Mouse (Mus musculus): ENCODE results near the gene Rb1.
A peak's percentile ranks its signal among the peaks of the same experiment; 100 is the strongest.

The Rb1 gene

GRCm38 (mm10) chr14:73334926-73335805 is 9.5 kb upstream of the Rb1 start:
- DNase-seq = peak; percentile 24 to 30

- DNase-seq = peak; percentile 47 to 59
These were observed 8.3 kb upstream of the Rb1 start for GRCm38 (mm10) chr14:73333880-73334279.

DNA sequence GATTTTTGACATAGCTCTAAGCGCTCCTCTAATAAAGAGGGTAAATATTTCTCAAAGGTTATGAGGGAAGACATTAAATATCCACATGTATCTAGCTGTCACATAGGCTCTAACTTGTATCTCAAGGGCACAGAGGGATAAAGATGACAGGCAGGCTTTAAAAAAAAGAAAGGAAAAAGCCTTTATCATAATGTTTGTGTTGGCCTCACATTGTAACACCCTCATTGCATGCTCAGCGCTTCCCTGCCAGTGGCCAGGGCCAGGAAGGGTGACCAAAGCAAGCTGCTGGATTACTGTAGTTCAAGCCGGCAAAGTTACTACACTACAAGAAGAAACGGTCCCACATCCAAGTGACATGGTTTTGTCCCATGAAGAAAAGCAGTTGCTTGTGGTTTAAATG is 5.8 kb upstream of the Rb1 start:
- no peak for DNase-seq

- DNase-seq = no peak
These were observed 4.2 kb upstream of the Rb1 start for GRCm38 (mm10) chr14:73329871-73330270.

DNA sequence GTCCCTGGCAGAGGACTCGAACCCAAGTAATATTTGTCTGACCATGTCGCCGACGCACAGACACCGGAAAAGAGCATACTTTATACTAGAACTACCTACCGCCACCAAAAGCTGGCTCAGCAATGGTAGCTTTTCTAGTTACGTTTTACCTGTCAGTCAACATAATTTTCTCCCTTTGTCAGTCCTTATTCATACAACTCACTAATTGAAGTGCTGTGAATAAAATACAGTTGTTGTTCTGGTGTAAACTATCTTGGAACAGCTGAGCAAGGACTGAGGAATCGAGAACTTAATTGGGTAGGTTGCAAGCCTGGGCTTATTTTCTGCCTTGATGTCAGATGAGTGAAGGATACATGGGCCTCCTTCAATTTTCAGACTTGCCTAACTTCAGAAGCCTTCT is 889 bp upstream of the Rb1 start:
- DNase-seq = peak; percentile 15 to 23

DNA sequence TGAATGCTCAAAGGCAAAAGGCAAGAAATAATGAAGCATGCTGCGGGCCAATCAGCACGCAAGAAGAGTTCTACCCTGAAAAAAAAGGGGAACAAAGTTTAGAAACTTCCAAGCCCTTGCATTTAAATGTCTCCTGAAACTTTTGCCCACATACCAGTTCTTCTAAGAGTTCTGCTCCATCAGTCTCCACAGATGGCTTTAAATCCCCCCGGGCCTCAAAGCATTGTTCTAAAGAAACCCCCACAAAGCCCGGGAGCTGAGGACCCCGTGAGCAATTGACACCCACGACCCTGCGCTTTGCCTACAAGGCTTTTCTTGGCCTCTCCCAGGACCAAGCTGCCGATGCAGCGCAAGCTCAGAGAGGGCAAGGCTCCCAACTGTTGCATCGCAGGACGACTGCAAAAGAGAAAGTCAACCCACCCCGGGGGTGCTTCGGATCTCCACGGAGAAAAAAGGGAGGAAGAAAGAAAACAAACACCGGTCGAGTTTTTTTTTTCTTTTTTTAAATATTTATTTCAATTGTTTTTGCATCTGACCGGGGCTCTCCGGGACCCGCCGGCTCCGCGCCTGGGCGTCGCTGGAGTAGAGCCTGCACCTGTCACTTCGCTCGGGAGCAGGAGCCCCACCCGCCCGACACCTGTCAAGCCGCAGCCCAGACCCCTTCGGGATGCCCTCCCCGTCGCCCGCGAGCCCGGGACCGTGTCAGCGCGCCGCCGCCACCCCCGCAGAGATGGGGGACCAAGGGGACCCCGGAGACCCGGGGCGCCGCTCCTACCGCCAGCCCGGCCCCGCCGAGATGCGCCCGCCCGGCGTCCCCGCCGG is 777 bp downstream of the Rb1 start:
- peak; percentile 59 to 68 for DNase-seq

DNA sequence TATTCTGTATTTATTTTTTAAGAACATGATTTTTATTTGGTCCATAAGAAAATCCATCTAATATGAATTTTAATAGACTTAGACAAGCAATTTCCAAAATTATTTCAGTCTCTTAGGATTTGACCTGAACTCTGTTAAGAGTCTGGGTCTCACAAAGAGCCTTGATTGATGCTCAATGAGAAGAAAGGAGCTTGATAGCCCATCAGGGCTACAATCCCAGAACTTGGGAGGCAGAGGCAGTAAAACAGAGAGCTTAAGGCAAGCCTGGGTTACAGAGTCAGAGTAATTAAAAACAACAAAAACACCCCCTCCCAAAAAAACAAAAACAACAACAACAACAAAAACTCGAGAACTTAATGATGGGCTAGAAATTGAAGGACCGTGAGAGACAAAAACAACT is 1.7 kb downstream of the Rb1 start:
- DNase-seq = no peak

- no peak for DNase-seq
These were observed 3.5 kb downstream of the Rb1 start for GRCm38 (mm10) chr14:73322142-73322541.

DNA sequence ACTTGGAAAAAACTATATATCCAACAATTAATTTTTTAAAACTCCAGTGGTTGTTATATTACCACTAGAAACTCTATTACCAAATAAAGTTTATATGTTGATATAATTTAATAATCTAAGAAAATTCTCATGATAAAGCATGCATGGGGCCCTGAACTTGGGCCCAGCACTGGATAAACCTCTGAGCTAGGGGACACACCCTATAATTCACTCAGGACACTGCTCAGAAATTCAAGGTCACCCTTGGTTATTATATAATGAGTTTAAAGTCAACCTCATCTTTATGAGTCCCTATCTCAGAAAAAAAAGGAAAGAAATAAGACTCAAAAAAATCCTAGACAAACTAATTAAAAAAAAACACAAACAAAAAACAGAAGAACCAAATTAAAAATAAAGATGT is 8.7 kb downstream of the Rb1 start:
- DNase-seq = no peak

DNA sequence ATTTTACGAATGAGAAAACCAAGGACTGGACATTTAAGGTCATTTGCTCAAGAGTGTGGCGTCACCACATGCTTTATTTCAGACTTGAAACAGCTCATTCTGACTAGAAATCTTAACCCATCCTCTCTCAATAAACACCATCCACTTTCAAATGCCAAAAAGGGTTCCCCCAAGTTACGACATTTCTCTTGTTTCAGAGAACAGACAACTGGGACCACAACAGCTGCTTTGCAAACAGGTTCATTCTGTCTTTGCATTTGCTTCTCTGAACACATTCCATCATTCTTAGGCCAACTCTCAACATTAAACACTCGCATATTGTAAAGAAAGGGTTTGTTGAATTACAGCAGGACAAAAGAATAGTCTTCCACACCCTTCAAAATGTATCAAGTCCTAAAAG is 11.8 kb downstream of the Rb1 start:
- no peak for DNase-seq

GRCm38 (mm10) chr14:73313396-73313795 is 12.2 kb downstream of the Rb1 start:
- DNase-seq = no peak

DNA sequence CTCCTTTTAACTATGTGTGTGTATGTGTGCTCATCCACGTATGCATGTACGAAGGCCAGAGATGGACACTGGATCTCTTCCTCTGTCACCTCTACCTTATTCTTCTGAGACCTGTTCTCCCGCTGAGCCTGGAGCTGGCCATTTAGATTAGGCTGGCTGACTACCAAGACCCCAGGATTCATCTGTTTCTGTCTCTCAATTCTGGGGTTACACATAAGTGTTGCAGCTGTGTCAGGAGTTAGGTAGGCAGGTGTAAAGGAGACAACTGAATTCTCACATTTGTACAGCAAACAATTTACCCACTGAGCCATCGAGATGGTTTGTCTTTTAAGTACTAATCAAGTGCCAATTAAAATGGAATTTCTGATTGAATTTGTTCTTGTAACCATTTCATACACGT is 12.7 kb downstream of the Rb1 start:
- DNase-seq = no peak

- DNase-seq = no peak
These were observed 18.1 kb downstream of the Rb1 start for GRCm38 (mm10) chr14:73307490-73307889.

DNA sequence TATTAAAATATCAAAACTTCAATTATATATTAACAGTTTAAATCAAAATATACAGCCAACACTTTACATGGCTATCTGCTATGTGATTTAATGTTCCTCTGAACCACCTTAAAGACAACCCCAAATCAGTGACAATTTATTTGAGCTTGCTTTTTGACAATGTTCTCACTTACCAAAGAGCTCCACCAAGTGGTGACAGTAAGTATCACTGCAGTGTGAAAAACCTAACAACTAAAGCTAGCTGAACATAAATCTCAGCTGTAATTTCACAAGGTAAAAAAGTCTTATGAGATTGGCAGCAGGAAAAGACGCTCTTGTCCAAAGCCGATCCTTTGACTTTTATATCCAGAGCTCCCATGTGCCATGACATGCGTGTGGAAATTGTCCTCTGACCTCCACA is 22.4 kb downstream of the Rb1 start:
- DNase-seq = peak; percentile 55 to 63

GRCm38 (mm10) chr14:73301856-73302255 is 23.8 kb downstream of the Rb1 start:
- DNase-seq = no peak

DNA sequence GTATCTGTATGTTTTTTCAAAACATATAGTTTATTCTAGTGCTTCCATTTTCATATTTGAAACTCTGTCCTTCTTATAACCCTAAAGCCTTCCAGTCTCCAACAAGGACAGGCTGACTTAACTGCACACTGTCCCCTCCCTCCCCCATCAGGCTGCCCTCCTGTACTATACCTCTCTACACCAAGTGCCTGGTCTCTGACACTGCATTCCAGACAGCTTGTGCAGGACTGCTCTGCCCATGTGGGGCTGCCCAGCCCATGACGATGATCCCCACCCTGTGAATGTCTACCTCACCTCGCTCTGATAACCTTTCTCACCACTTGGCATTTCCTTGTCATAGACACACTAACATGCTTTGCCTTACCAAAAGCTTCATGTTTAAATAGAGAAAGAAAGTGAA is 30.1 kb downstream of the Rb1 start:
- DNase-seq = no peak

DNA sequence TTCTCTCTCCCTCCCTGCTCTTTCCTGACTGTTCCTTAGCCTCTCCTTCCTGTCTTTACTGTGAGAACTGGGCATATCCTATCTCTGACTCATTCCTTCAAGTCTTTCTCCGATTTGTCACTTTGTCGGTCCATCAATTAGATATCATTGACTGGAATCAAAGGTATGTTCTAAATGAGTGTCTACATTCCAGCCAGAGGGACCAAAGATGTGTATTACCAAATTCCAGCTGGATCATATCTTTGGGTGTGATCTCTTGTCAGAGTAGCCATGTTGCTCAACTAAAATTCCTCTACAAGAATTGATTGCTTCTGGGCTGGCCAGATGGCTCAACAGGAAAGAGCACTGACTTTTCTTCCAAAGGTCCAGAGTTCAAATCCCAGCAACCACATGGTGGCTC is 32.0 kb downstream of the Rb1 start:
- no peak for DNase-seq

DNA sequence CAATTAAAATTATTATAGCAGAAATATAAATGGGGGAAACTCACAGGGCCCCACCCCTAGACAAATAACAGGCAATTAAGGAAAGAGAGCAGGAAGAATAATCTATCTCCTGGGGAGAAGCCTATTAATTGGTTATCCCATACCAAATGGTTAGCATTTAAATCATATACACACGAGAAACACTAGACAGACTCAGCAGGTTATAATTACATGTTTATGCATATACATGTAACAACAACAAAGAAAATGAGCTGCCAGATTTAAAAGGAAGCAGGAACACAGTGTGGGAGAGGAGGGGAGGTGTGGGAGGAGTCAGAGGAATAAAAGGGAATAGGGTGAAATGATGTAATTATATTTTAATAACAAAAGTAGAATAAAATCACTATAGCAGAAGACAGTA is 33.2 kb downstream of the Rb1 start:
- no peak for DNase-seq

DNA sequence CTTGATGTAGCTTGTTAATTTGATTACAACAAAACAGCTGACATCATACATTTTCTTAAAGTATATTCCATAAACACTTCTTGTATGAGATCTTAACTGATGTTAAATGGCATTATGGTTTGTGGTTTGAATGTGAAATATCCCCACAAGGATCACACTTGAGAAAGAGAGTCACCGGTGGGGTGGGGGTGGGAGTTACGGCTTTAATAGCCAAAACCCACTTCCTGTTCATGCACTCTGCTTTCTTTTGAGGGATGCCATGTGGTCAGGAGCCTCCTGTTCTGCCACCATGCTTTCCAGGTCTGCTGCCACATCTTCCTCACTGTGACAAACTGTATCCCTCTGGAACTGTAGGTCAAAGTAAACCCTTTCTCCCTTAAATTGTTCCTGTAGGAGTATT is 35.7 kb downstream of the Rb1 start:
- no peak for DNase-seq

GRCm38 (mm10) chr14:73280996-73281395 is 44.6 kb downstream of the Rb1 start:
- DNase-seq = no peak

DNA sequence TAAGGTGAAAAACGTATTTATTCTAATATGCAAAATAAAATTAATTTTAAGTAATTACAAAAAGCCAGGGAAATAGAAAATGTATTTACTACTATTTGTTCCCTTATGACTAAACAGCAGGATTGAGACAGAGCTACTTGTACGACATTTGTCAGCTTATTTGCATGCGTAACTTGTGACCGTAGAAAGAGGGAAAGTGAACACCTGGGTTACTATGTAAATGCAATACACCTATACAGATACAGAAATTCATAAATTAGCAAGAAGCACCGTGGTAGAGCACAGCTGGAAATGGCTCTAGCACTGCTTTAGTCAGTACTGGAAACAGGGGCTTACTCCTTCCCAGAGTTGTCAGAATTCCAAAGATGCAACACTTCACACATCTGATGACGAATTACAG is 46.5 kb downstream of the Rb1 start:
- no peak for DNase-seq

GRCm38 (mm10) chr14:73271807-73272206 is 53.8 kb downstream of the Rb1 start:
- DNase-seq = no peak

GRCm38 (mm10) chr14:73266166-73266565 is 59.5 kb downstream of the Rb1 start:
- DNase-seq = peak; percentile 64 to 69

DNA sequence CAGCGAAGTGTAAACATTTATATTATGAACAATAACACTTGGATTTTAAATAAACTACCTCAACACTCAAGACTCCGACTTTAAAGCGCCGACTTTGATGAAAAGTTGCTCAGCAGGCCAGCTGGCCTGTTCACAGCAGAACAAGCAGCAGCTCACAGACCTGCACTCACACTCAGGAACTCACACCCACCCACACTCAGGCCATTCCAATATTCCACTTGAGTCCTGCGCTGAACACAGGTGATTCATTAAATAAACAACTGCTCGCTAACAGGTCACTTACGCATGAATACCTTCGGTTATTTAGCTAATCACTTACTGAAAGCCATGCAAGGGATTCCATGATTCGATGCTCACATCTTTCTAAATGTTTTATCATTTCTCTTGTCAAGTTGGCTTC is 63.4 kb downstream of the Rb1 start:
- no peak for DNase-seq

Measured in B cell, adult 2 months (primary cell).